In genomic region chr13:57484426-57485168, GRCm38 (mm10) we compare ENCODE assay signal across 19 mouse cellular contexts.
DNase-seq lines count a peak whose midpoint lies in the region; ATAC-seq lines count a peak whose summit lies in the region.
"Had no signal": no experiment of that assay in that cellular context is flagged by ENCODE, and none has a peak within 500 bp of the region (broad histone marks: within the 10 kb centered on the region; RNA-seq: fewer than 3 reads in every experiment).

No protein-coding gene starts in this region.

- peak; percentile 60; the same call in 1 of the 2 replicates for ATAC-seq in frontal cortex, adult (ENCODE audit: low TSS enrichment)
- ATAC-seq: forebrain, embryonic 14.5 days; inflammation-experienced regulatory T-cells, adult 6 months; liver, embryonic 12.5 days; liver, postnatal 0 days had no signal

- no peak for DNase-seq in frontal cortex, postnatal 36 days (ENCODE audit: low spot score in 2 of 2)
- peak; percentile 65 for DNase-seq in left cerebral cortex, postnatal 4 days
- no peak for DNase-seq in left cerebral cortex, adult 18-20 months (ENCODE audit: low spot score in 2 of 2)
- peak; percentile 17 for DNase-seq in right cerebral cortex, postnatal 25 days
- no peak for DNase-seq in right cerebral cortex, postnatal 4 days
- DNase-seq: B cell, adult 2 months; cerebellum, adult 11 months; gastrocnemius, adult 2 months; gastrocnemius, postnatal 36 days; heart, adult 2 months; heart, postnatal 10 days; kidney, adult 11 months; kidney, postnatal 25 days; liver, postnatal 0 days; lung, postnatal 36 days had no signal

- intact Hi-C loops in left cerebral cortex, postnatal 4 days (cut with DNase I) = no loop called here

Comparison
In these comparisons a context has a peak if more than half of its experiments do, and no peak if none do; other contexts are left out.
1. DNase-seq: peak in left cerebral cortex, postnatal 4 days (single experiment) and right cerebral cortex, postnatal 25 days (single experiment); none in frontal cortex, postnatal 36 days (0 of 2), left cerebral cortex, adult 18-20 months (0 of 2) and right cerebral cortex, postnatal 4 days (single experiment).